Mouse (Mus musculus) heart, embryonic 14.5 days (tissue): ENCODE results near the gene Fam169a. TPM values are rescaled to one million over a fixed set of nuclear protein-coding genes. Genes with fewer than 3 reads are reported as not detected.
"Not testable (repeated sequence)": the region's sequence is repeated elsewhere in the genome, so short reads cannot be mapped to it uniquely, and the experiment has no call there.

Experiments
- ATAC-seq: fragments of 200-750 bp; cut with Nextera tagmentation; 2 replicates; pipeline ENCODE4 v1.8.0; 2017; ENCODE audit warnings: low read depth, moderate TSS enrichment; ENCODE audit not compliant: insufficient number of reproducible peaks, insufficient read depth, low FRiP score
- H3K27ac ChIP-seq, 2 experiments: fragments of 200-500 bp in 1 of 2; fragments of 300-500 bp in 1 of 2; sonication (generic) in 1 of 2; replicated peaks in 1 of 2; 2 replicates each; pipeline ENCODE4 v1.5.1; 2012 to 2014; ENCODE audit warnings: low read depth in 2 of 2, low read length in 2 of 2, control low read depth in 1 of 2, mild to moderate bottlenecking in 1 of 2, mixed read lengths in 1 of 2; ENCODE audit not compliant: control insufficient read depth in 1 of 2, insufficient read depth in 1 of 2
- H3K27me3 ChIP-seq: fragments of 300-500 bp; sonication (generic); 2 replicates; pipeline ENCODE4 v1.6.1; 2014; ENCODE audit warnings: mild to moderate bottlenecking, low read length, control low read depth; ENCODE audit not compliant: control insufficient read depth, insufficient read depth
- H3K36me3 ChIP-seq: fragments of 300-500 bp; sonication (generic); 2 replicates; pipeline ENCODE4 v1.6.1; 2014; ENCODE audit warnings: mild to moderate bottlenecking, control low read depth, low read length, mixed read lengths; ENCODE audit not compliant: control insufficient read depth, insufficient read depth
- H3K4me1 ChIP-seq, 2 experiments: fragments of 200-500 bp in 1 of 2; fragments of 300-500 bp in 1 of 2; sonication (generic) in 1 of 2; 2 replicates each; pipeline ENCODE4 v1.6.1; 2012 to 2014; ENCODE audit warnings: low read length in 2 of 2, control low read depth in 1 of 2, mixed read lengths in 1 of 2; ENCODE audit not compliant: control insufficient read depth in 2 of 2, insufficient read depth in 2 of 2
- H3K4me2 ChIP-seq: fragments of 300-500 bp; sonication (generic); 2 replicates; pipeline ENCODE4 v1.6.1; 2014; ENCODE audit warnings: mild to moderate bottlenecking, low read length
- H3K4me3 ChIP-seq, 2 experiments: fragments of 200-500 bp in 1 of 2; fragments of 300-500 bp in 1 of 2; sonication (generic) in 1 of 2; 2 replicates each; pipeline ENCODE4 v1.5.1; 2012 to 2014; ENCODE audit warnings: low read length in 2 of 2, mild to moderate bottlenecking in 2 of 2, control low read depth in 1 of 2, low read depth in 1 of 2, moderate library complexity in 1 of 2; ENCODE audit not compliant: control insufficient read depth in 1 of 2, insufficient read depth in 1 of 2
- H3K9ac ChIP-seq: fragments of 300-500 bp; sonication (generic); 2 replicates; pipeline ENCODE4 v1.6.1; 2014; ENCODE audit warnings: mild to moderate bottlenecking, low read length
- H3K9me3 ChIP-seq: fragments of 300-500 bp; sonication (generic); 2 replicates; pipeline ENCODE4 v1.6.1; 2016; ENCODE audit warnings: low read length, control low read depth; ENCODE audit not compliant: control insufficient read depth
- WGBS: fragments of 180-500 bp; shearing (Covaris S2); extraction: QIAGEN DNeasy Blood & Tissue Kit; methylation state at CpG from one replicate; pipeline ENCODE4 v1.1.7; 2014; 5-methylcytosine and 5-hydroxymethylcytosine counted together
- polyA plus RNA-seq: library from polyadenylated mRNA; unstranded; fragments of >200 nt; fragmentation: Nextera tagmentation; extraction: Ambion mirVana; gene quantifications from 2 replicates; pipeline ENCODE4 v1.2.1, GENCODE M21; 2014

The Fam169a gene
- polyA plus RNA-seq, 1 experiment from 2014 or later: 7.1 TPM

- H3K4me2 ChIP-seq: peak overlapping the region; percentile 65
These were observed 71.4 kb downstream of the Fam169a start for GRCm38 (mm10) chr13:97138404-97138931.

GRCm38 (mm10) chr13:97142321-97142720, 75.2 kb downstream of the Fam169a start:
- 86% methylated on average over 7 of the region's 7 CpGs for WGBS
- peaks cover 46% of the 10 kb centered on the region for H3K36me3 ChIP-seq

More at GRCm38 (mm10) chr13:97138404-97138931, 71.4 kb downstream of the Fam169a start:
- Histone ChIP-seq H3K9ac (peak overlapping the region; percentile 94), H3K4me3 (peak overlapping the region; percentile 92 to 94), H3K27ac (peak overlapping the region; percentile 91 to 93), H3K36me3 (peaks cover 41% of the 10 kb centered on the region)
- 29% methylated on average over 8 of the region's 8 CpGs for WGBS
- not testable (repeated sequence) for H3K4me1 ChIP-seq, H3K27me3 ChIP-seq, ATAC-seq, H3K9me3 ChIP-seq

GRCm38 (mm10) chr13:97145834-97146233, 78.7 kb downstream of the Fam169a start:
- H3K4me3 ChIP-seq: no peak overlapping the region
- 58% methylated on average over 4 of the region's 4 CpGs for WGBS
- H3K4me1 ChIP-seq: no peaks in the 10 kb centered on the region
- peaks cover 79% of the 10 kb centered on the region for H3K36me3 ChIP-seq
- H3K27ac ChIP-seq: no peak overlapping the region
- no peak for ATAC-seq
- H3K9ac ChIP-seq: no peak overlapping the region
- no peak overlapping the region for H3K4me2 ChIP-seq
- H3K9me3 ChIP-seq: no peaks in the 10 kb centered on the region
- H3K27me3 ChIP-seq: no peaks in the 10 kb centered on the region

More at GRCm38 (mm10) chr13:97142321-97142720, 75.2 kb downstream of the Fam169a start:
- H3K4me2 ChIP-seq: no peak overlapping the region
- H3K9me3 ChIP-seq: no peaks in the 10 kb centered on the region
- no peak overlapping the region for H3K4me3 ChIP-seq
- H3K27ac ChIP-seq: no peak overlapping the region
- H3K9ac ChIP-seq: no peak overlapping the region
- no peaks in the 10 kb centered on the region for H3K27me3 ChIP-seq
- peaks cover 3 to 6% of the 10 kb centered on the region in 2 experiments; a peak in 2 of 4 replicates for H3K4me1 ChIP-seq
- no peak for ATAC-seq

- H3K36me3 ChIP-seq: peaks cover 95% of the 10 kb centered on the region
- no peak overlapping the region for H3K4me2 ChIP-seq
- H3K27ac ChIP-seq: no peak overlapping the region
- H3K4me3 ChIP-seq: no peak overlapping the region
- no peaks in the 10 kb centered on the region for H3K27me3 ChIP-seq
- H3K9ac ChIP-seq: no peak overlapping the region
- no peak for ATAC-seq
- no peaks in the 10 kb centered on the region for H3K4me1 ChIP-seq
- 86% methylated on average over 10 of the region's 10 CpGs for whole genome bisulfite sequencing
- H3K9me3 ChIP-seq: no peaks in the 10 kb centered on the region
These were observed 108.6 kb downstream of the Fam169a start for GRCm38 (mm10) chr13:97175520-97176264.

GRCm38 (mm10) chr13:97176731-97177130, 109.6 kb downstream of the Fam169a start:
- Histone ChIP-seq H3K27me3 (no peaks in the 10 kb centered on the region), H3K27ac (no peak overlapping the region), H3K36me3 (peaks cover 90% of the 10 kb centered on the region), H3K9me3 (no peaks in the 10 kb centered on the region), H3K9ac (no peak overlapping the region), H3K4me1 (no peaks in the 10 kb centered on the region), H3K4me2 (no peak overlapping the region), H3K4me3 (no peak overlapping the region)
- 84% methylated on average over 5 of the region's 5 CpGs for WGBS
- ATAC-seq: no peak

GRCm38 (mm10) chr13:97178943-97179342, 111.9 kb downstream of the Fam169a start:
- no peaks in the 10 kb centered on the region for H3K27me3 ChIP-seq
- no peaks in the 10 kb centered on the region for H3K4me1 ChIP-seq
- no peak overlapping the region for H3K9ac ChIP-seq
- H3K36me3 ChIP-seq: peaks cover 84% of the 10 kb centered on the region
- no peak overlapping the region for H3K4me3 ChIP-seq
- no peak overlapping the region for H3K4me2 ChIP-seq
- no peak for ATAC-seq
- 81% methylated on average over 7 of the region's 7 CpGs for WGBS
- H3K9me3 ChIP-seq: no peaks in the 10 kb centered on the region
- no peak overlapping the region for H3K27ac ChIP-seq

- no peak overlapping the region for H3K9ac ChIP-seq
- no peak overlapping the region for H3K27ac ChIP-seq
- no peak overlapping the region for H3K4me3 ChIP-seq
- ATAC-seq: no peak
- no peaks in the 10 kb centered on the region for H3K9me3 ChIP-seq
- H3K4me2 ChIP-seq: no peak overlapping the region
- H3K36me3 ChIP-seq: peaks cover 71% of the 10 kb centered on the region
- peaks cover 4 to 9% of the 10 kb centered on the region in 2 experiments for H3K4me1 ChIP-seq
- 68% methylated on average over 6 of the region's 6 CpGs for WGBS
- H3K27me3 ChIP-seq: no peaks in the 10 kb centered on the region
These were observed 113.2 kb downstream of the Fam169a start for GRCm38 (mm10) chr13:97180113-97180828.
